Mouse (Mus musculus) intestine, embryonic 14.5 days (tissue): ENCODE data around the gene Ovol2. TPM values are rescaled to one million over a fixed set of nuclear protein-coding genes. Genes with fewer than 3 reads are reported as not detected.
A peak's percentile ranks its signal among the peaks of the same experiment; 100 is the strongest.

Experiments
- ATAC-seq: fragments of 200-750 bp; cut with Nextera tagmentation; replicated peaks from 2 replicates; pipeline ENCODE4 v1.8.0; 2017; ENCODE audit warnings: low read depth, moderate number of reproducible peaks, moderate TSS enrichment, moderate library complexity; ENCODE audit not compliant: low FRiP score, low TSS enrichment
- DNase-seq: peaks from one replicate; pipeline ENCODE4 v3.0.0-alpha.2; 2018; ENCODE audit warnings: low spot score
- H3K27ac ChIP-seq: fragments of 300-500 bp; sonication (generic); 2 replicates; pipeline ENCODE4 v1.5.1; 2014; ENCODE audit warnings: low read depth, mild to moderate bottlenecking, control low read depth
- H3K27me3 ChIP-seq: fragments of 300-500 bp; sonication (generic); replicated peaks from 2 replicates; pipeline ENCODE4 v1.6.1; 2014; ENCODE audit warnings: low read length, control low read depth; ENCODE audit not compliant: control insufficient read depth, insufficient read depth
- H3K36me3 ChIP-seq: fragments of 300-500 bp; sonication (generic); 2 replicates; pipeline ENCODE4 v1.6.1; 2014; ENCODE audit warnings: low read length, control low read depth; ENCODE audit not compliant: control insufficient read depth, insufficient read depth
- H3K4me1 ChIP-seq: fragments of 300-500 bp; sonication (generic); replicated peaks from 2 replicates; pipeline ENCODE4 v1.6.1; 2014; ENCODE audit warnings: low read length, control low read depth, mixed read lengths; ENCODE audit not compliant: control insufficient read depth, insufficient read depth
- H3K4me2 ChIP-seq: fragments of 300-500 bp; sonication (generic); 2 replicates; pipeline ENCODE4 v1.6.1; 2014; ENCODE audit warnings: low read length
- H3K4me3 ChIP-seq: fragments of 300-500 bp; sonication (generic); 2 replicates; pipeline ENCODE4 v1.5.1; 2014; ENCODE audit warnings: low read depth, low read length, control low read depth, mixed read lengths
- H3K9ac ChIP-seq: fragments of 300-500 bp; sonication (generic); 2 replicates; pipeline ENCODE4 v1.6.1; 2014; ENCODE audit warnings: mild to moderate bottlenecking, low read length
- H3K9me3 ChIP-seq: fragments of 300-500 bp; sonication (generic); 2 replicates; pipeline ENCODE4 v1.6.1; 2016; ENCODE audit warnings: low read length, control low read depth; ENCODE audit not compliant: control insufficient read depth
- WGBS: fragments of 180-500 bp; shearing (Covaris S2); extraction: QIAGEN DNeasy Blood & Tissue Kit; methylation state at CpG from one replicate; pipeline ENCODE4 v1.1.7; 2014; 5-methylcytosine and 5-hydroxymethylcytosine counted together
- polyA plus RNA-seq: library from polyadenylated mRNA; unstranded; fragments of >200 nt; fragmentation: Nextera tagmentation; extraction: Ambion mirVana; gene quantifications from 2 replicates; pipeline ENCODE4 v1.2.1, GENCODE M21; 2014

Gene Ovol2
- polyA plus RNA-seq, 1 experiment from 2014 or later = 0.95 TPM

GRCm38 (mm10) chr2:144332486-144332885, 540 bp upstream of the Ovol2 start:
- Histone ChIP-seq H3K27ac (no peak overlapping the region), H3K9ac (no peak overlapping the region), H3K4me2 (peak overlapping the region; percentile 99), H3K27me3 (peaks cover 76% of the 10 kb centered on the region), H3K36me3 (no peaks in the 10 kb centered on the region), H3K4me1 (peaks cover 19% of the 10 kb centered on the region; the same call in 1 of the 2 replicates), H3K4me3 (peak overlapping the region; percentile 22; the same call in 1 of the 2 replicates), H3K9me3 (no peaks in the 10 kb centered on the region)
- no peak for ATAC-seq
- 6% methylated on average over 9 of the region's 9 CpGs for WGBS
- no peak for DNase-seq

- DNase-seq (peak; percentile 69), ATAC-seq (peak; percentile 40; the same call in 1 of the 2 replicates)
- H3K9me3 ChIP-seq = no peaks in the 10 kb centered on the region
- under 1% methylated on average over 50 of the region's 50 CpGs for WGBS
- H3K9ac ChIP-seq = 0 out of 2 replicates have a peak overlapping the region, but pooled peaks have one; percentile 14
- H3K4me3 ChIP-seq = peak overlapping the region; percentile 50
- H3K27me3 ChIP-seq = peaks cover 76% of the 10 kb centered on the region
- no peaks in the 10 kb centered on the region for H3K36me3 ChIP-seq
- no peak overlapping the region for H3K27ac ChIP-seq
- peak overlapping the region; percentile 99 for H3K4me2 ChIP-seq
- peaks cover 19% of the 10 kb centered on the region; the same call in 1 of the 2 replicates for H3K4me1 ChIP-seq
These were observed 980 bp downstream of the Ovol2 start for GRCm38 (mm10) chr2:144330960-144331371.

GRCm38 (mm10) chr2:144330352-144330959, 1.5 kb downstream of the Ovol2 start:
- H3K36me3 ChIP-seq = no peaks in the 10 kb centered on the region
- peak; percentile 43; the same call in 1 of the 2 replicates for ATAC-seq
- DNase-seq = peak; percentile 71
- peak overlapping the region; percentile 50 for H3K4me3 ChIP-seq
- H3K9ac ChIP-seq = 0 out of 2 replicates have a peak overlapping the region, but pooled peaks have one; percentile 14
- H3K27ac ChIP-seq = no peak overlapping the region
- peak overlapping the region; percentile 99 for H3K4me2 ChIP-seq
- WGBS = 1% methylated on average over 41 of the region's 41 CpGs
- peaks cover 73% of the 10 kb centered on the region for H3K27me3 ChIP-seq
- H3K4me1 ChIP-seq = peaks cover 19% of the 10 kb centered on the region; the same call in 1 of the 2 replicates
- no peaks in the 10 kb centered on the region for H3K9me3 ChIP-seq

- WGBS = 4% methylated on average over 10 of the region's 10 CpGs
- peak overlapping the region; percentile 50; the same call in 1 of the 2 replicates for H3K4me3 ChIP-seq
These were observed 2.0 kb downstream of the Ovol2 start for GRCm38 (mm10) chr2:144329937-144330336.

GRCm38 (mm10) chr2:144329451-144329850, 2.5 kb downstream of the Ovol2 start:
- Histone ChIP-seq H3K4me1 (peaks cover 19% of the 10 kb centered on the region; the same call in 1 of the 2 replicates), H3K4me2 (0 out of 2 replicates have a peak overlapping the region, but pooled peaks have one; percentile 15), H3K27me3 (peaks cover 63% of the 10 kb centered on the region), H3K9ac (no peak overlapping the region), H3K27ac (no peak overlapping the region), H3K36me3 (no peaks in the 10 kb centered on the region), H3K9me3 (no peaks in the 10 kb centered on the region), H3K4me3 (no peak overlapping the region)
- ATAC-seq (no peak), DNase-seq (no peak)
- 5% methylated on average over 6 of the region's 10 CpGs for WGBS

More at GRCm38 (mm10) chr2:144329937-144330336, 2.0 kb downstream of the Ovol2 start:
- no peaks in the 10 kb centered on the region for H3K9me3 ChIP-seq
- no peak overlapping the region for H3K27ac ChIP-seq
- peak overlapping the region; percentile 99; the same call in 1 of the 2 replicates for H3K4me2 ChIP-seq
- no peak overlapping the region for H3K9ac ChIP-seq
- peaks cover 19% of the 10 kb centered on the region; the same call in 1 of the 2 replicates for H3K4me1 ChIP-seq
- H3K36me3 ChIP-seq = no peaks in the 10 kb centered on the region
- no peak for ATAC-seq
- peak; percentile 52 for DNase-seq
- peaks cover 68% of the 10 kb centered on the region for H3K27me3 ChIP-seq

- WGBS = 61% methylated on average over 3 of the region's 3 CpGs
- no peak for ATAC-seq
These were observed 7.7 kb downstream of the Ovol2 start for GRCm38 (mm10) chr2:144324218-144324617.

GRCm38 (mm10) chr2:144311372-144311771, 20.6 kb downstream of the Ovol2 start:
- DNase-seq (no peak), ATAC-seq (no peak)
- Histone ChIP-seq H3K4me3 (no peak overlapping the region), H3K9me3 (no peaks in the 10 kb centered on the region), H3K36me3 (no peaks in the 10 kb centered on the region), H3K27ac (no peak overlapping the region), H3K4me1 (no peaks in the 10 kb centered on the region), H3K4me2 (no peak overlapping the region), H3K9ac (no peak overlapping the region), H3K27me3 (no peaks in the 10 kb centered on the region)
- WGBS = 85% methylated on average over 2 of the region's 2 CpGs

More at GRCm38 (mm10) chr2:144324218-144324617, 7.7 kb downstream of the Ovol2 start:
- Histone ChIP-seq H3K4me1 (no peaks in the 10 kb centered on the region), H3K27ac (no peak overlapping the region), H3K9ac (no peak overlapping the region), H3K27me3 (peaks cover 11% of the 10 kb centered on the region), H3K36me3 (no peaks in the 10 kb centered on the region), H3K9me3 (no peaks in the 10 kb centered on the region), H3K4me3 (no peak overlapping the region), H3K4me2 (no peak overlapping the region)
- DNase-seq = no peak

- Histone ChIP-seq H3K4me3 (no peak overlapping the region), H3K27ac (peak overlapping the region; percentile 70), H3K4me2 (no peak overlapping the region), H3K4me1 (no peaks in the 10 kb centered on the region), H3K9me3 (no peaks in the 10 kb centered on the region), H3K9ac (no peak overlapping the region), H3K36me3 (no peaks in the 10 kb centered on the region), H3K27me3 (no peaks in the 10 kb centered on the region)
- DNase-seq (no peak), ATAC-seq (peak; percentile 64)
- WGBS = 40% methylated on average over 5 of the region's 5 CpGs
These were observed 21.7 kb downstream of the Ovol2 start for GRCm38 (mm10) chr2:144310273-144310672.
